Mouse (Mus musculus): Measurements from ENCODE around the gene Zmiz1.

Gene Zmiz1

DNA sequence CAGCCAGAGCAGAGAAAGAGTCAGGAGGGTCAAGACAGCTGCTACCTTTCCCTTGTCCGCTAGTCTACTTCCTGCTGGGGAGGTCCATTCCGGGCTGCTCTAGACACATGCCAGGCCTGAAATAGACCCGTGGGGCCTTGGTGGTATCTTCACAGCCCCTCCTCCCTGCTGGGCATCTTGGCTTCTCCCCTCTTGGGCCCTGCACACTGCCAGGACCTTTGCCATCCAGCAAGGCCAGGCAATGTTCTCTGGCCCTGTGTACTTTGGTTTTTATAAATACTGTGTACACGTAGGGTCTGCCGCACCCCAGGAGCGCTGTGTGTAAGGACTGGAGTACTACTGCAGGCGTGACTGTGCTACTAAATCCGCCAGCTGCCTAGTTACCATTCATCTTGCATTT is 54.5 kb downstream of the Zmiz1 start:
- no peak for DNase-seq (ENCODE audit: low spot score)

DNA sequence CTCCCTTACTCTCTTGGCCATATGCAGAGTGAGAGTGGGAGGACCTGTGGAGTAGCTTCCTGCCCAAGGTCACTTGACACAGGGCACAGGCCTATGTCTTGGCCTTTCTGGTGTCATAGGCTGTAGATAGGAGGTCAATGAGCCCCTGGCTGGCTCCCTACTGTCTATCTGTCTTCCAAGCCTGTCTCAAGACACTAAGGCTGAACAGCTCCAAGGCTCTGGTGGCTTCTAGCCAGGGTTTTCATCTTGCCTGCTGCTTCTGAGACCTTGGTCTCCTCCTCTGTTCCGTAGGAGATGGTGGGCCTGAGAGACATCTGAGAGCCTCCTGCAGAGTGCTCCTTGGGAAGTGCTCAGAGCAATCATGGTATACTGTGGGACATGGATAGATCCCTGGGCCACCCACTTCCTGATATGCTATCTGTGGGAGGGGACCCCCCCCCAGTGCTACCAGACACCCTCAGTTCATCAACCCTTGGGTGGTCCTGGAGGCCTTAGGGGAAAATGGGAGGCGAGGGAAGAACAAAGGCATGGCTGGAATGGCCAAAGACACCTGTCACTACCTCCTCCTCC is 56.0 kb downstream of the Zmiz1 start:
- DNase-seq (ENCODE audit: low spot score) = no peak

DNA sequence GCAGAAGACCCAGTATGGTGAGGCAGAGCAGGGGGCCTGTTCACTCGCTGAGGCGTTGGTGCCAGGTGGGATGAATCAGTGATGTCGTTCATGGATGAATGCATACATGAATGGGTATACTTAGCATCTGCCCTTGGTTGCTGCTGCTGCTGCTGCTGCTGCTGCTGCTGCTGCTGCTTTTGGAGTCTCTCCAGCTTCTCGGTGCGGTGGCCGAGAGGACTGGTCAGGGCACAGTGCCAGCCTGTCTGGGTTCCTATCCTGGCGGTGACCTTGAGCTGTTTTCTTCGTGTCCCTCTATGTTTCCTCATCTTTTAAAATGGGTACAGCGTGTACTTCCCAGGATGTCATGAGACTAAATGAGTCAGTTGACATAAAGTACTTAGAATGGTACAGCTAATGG is 56.9 kb downstream of the Zmiz1 start:
- DNase-seq (ENCODE audit: low spot score) = peak; percentile 50

DNA sequence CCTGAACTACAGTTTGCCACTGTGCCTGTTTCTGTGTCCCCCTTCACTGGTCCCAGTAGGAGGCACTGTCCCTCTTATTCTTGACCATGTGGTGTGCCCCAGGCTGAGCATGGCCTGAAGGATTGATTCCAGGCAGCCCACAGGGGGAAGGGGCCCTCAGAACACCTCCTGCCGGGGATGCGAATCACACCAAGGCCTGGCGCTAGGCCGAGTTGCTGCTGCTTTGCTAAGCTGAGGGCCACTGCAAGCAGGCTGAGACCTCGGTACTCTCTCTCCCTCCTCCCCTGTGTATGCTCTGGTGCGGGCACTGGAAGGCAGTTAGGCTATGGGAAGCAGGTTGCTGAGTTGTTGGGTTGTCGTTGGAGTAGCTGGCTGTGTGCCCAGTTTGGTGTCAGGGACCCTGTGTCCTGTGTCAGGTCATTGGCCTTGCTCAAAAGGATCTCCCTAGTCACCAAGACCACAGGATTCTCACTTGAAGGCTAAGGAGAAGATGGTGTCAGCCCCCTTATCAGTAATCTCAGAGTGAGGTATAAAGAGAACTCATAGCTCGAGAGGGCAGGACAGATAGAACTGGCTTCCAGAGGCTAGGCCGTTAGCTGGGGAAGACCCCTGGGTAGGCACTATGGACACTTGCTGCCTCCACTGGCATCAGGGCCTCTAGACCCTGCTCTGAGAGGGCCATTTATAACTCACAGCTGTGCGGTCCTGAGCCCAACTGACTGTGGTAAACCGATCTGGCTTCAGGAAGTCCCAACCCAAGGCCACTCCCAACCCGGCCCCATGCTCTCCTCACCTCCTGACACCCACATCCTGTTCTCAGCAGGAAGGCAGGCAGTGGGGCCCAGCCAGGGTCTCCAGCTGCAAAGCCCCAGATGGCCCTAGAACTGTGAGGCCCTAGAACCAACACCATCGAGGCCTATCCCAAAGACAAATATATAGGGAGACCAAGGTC is 57.9 kb downstream of the Zmiz1 start:
- no peak for DNase-seq (ENCODE audit: low spot score)

- DNase-seq (ENCODE audit: low spot score) = no peak
These were observed 59.7 kb downstream of the Zmiz1 start for GRCm38 (mm10) chr14:25518645-25519044.

- no peak for DNase-seq (ENCODE audit: low spot score)
These were observed 60.7 kb downstream of the Zmiz1 start for GRCm38 (mm10) chr14:25519656-25520055.

GRCm38 (mm10) chr14:25520589-25520988 is 61.6 kb downstream of the Zmiz1 start:
- no peak for DNase-seq (ENCODE audit: low spot score)

GRCm38 (mm10) chr14:25520991-25521390 is 62.0 kb downstream of the Zmiz1 start:
- DNase-seq (ENCODE audit: low spot score) = no peak

DNA sequence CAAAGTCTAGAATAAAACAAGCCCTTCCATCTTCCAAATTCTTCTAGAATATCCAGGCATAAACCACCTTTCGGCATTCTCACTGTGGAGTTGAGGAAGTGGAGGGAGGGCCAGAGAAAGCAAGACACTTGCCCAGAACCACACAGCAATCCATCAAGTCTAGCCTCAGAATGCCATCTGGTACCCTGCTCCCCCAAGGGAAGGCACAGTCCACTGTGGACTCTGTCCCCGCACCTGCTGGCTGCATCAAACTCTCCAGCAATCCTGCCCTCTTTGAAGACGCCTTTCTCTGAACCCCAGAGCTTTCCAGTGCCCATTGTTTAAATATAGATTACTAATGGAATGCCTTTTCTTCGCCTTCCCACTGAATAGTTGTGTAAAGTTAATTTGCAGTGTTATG is 62.5 kb downstream of the Zmiz1 start:
- DNase-seq (ENCODE audit: low spot score) = no peak

- DNase-seq (ENCODE audit: low spot score) = no peak
These were observed 63.4 kb downstream of the Zmiz1 start for GRCm38 (mm10) chr14:25522415-25522814.

DNA sequence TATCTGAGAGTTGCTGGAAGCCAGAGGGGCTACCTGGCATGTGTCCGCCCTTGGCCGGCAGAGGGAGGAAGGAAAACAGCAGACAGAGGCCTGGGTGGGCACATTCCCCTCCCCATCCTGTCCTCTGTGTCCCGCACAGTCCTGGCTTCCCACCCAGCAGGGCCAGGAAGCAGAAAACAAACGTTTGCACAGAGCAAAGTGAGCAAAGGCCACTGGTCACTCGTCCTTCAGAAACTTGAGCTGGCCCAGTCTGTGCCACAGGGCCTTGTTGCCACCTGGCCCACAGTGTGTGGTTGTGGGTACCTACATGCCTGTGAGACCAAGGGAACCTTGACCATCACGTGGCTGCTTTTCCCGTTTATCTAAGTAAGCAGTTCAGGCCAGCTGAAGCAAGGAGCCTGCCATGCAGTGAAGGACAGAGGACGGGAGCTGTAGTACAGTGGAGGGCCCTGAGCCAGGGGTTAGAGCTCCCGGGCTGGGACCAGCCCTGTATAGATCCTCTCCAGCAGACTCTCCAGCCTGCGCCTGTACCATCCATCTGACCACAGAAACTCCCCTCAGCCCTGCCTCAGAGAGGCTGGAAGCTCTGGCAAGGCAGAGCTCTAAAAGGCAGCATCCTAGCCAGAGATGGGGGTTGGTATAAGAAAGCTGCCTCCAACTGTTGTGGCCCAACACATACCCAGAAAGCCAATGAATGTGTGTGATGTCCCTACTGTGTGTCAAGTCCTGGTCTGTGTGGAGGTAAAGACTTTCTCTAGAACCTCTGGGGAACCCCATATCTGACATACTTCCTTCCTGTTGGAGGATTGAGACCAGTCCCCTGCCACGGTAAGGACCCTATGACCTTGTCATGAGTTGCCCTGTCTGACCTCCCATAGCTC is 64.5 kb downstream of the Zmiz1 start:
- no peak for DNase-seq (ENCODE audit: low spot score)

DNA sequence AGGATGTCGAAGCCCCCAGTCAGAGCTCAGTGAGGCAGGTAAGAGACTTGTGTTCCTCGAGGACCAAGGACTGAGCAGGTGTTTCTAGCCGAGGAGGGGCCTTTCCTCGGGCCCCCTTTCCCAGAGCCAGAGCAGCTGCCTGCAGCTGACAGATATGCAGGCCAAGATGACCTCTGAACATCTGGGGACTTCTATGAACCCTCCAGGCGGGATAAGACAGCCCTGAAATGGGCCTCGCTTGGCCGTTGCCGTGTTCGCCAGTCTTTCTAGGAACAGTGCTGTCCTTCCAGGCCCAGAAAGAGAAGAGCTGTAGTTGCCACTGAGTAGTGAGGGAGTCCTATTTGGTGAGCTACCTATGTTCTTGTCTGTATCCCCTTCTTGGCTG is 65.1 kb downstream of the Zmiz1 start:
- no peak for DNase-seq (ENCODE audit: low spot score)

- no peak for DNase-seq (ENCODE audit: low spot score)
These were observed 65.9 kb downstream of the Zmiz1 start for GRCm38 (mm10) chr14:25524884-25525283.

- DNase-seq (ENCODE audit: low spot score) = no peak
These were observed 66.7 kb downstream of the Zmiz1 start for GRCm38 (mm10) chr14:25525729-25526128.

DNA sequence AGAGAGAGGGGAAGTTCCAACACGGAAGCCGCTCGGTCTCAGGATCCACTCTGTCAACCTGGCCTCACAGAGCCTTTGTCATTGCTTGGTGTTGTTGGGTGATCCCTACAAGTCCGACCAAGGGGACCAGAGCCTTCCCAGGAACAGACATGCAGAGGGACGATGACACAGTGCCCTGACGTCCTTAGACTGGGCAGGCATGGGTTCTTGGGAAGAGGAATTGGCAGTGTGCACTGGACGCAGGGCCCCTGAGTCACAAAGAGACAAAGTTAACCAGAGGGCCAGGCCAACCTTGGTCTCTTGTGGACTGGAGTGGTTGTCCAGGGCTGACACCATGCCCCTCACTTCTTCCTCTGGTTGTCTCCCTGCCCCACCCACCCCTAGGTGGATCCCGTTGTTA is 67.9 kb downstream of the Zmiz1 start:
- DNase-seq (ENCODE audit: low spot score) = no peak

GRCm38 (mm10) chr14:25527321-25527720 is 68.3 kb downstream of the Zmiz1 start:
- peak; percentile 69 for DNase-seq (ENCODE audit: low spot score)

GRCm38 (mm10) chr14:25530342-25530741 is 71.4 kb downstream of the Zmiz1 start:
- no peak for DNase-seq (ENCODE audit: low spot score)

- no peak for DNase-seq (ENCODE audit: low spot score)
These were observed 71.8 kb downstream of the Zmiz1 start for GRCm38 (mm10) chr14:25530815-25531214.

- DNase-seq (ENCODE audit: low spot score) = no peak
These were observed 74.0 kb downstream of the Zmiz1 start for GRCm38 (mm10) chr14:25533010-25533409.

GRCm38 (mm10) chr14:25533631-25534395 is 74.8 kb downstream of the Zmiz1 start:
- no peak for DNase-seq (ENCODE audit: low spot score)

- DNase-seq (ENCODE audit: low spot score) = no peak
These were observed 75.4 kb downstream of the Zmiz1 start for GRCm38 (mm10) chr14:25534396-25534769.

Measured in layer of hippocampus, adult 11-12 months (tissue).